Mouse (Mus musculus): ENCODE measurements around the gene Hsf5.

DNA sequence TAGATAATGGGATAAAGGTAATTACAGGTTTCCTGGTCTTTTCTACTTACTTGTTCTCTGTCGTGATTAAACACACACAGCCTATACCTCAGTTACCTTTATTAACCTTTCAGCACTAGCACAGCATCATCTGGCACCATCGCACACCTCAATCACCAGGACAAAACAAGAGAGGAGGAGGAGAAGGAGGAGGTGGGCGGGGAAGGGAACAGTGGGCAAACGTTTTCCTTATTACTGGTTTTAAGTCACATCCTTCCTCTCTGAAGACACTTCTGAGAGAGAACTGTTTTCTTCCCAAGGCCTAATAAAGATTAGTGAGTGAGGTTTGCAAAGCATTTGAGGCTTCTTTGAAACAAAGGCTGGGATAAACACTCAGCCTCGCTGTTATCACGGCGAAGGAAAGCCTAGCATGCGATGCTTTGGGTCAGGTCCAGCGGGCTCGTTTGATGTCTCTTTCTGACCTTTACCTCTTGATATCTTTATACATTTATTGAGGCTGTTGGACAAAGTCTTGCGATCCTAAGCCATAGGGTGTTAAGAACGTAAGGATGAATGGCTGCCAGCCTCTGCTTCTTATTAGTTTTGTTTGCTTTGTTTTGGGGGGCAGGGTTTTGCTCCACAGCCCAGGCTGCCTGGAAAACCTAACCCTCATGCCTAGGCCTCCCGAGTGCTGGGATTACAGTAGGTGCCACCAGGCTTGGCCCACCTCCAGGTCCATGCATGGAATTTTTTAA is 66.0 kb downstream of the Hsf5 start:
- TF ChIP-seq CTCF (IDR thresholded peaks at IDR 0.05; ENCODE audit: low read depth, low read length) (no peak), GATA1 (IDR thresholded peaks at IDR 0.05; ENCODE audit: borderline replicate concordance, low read length) (no peak), TAL1 (conservative IDR thresholded peaks at IDR 0.05; ENCODE audit: low read depth, low read length) (no peak), POLR2AphosphoS5 (IDR thresholded peaks at IDR 0.05; ENCODE audit: insufficient replicate concordance, low read depth, low read length) (no peak)
